Mouse (Mus musculus) kidney, postnatal 25 days (tissue): ENCODE results near the gene Cnnm2.

Experiments used
- DNase-seq, 2 experiments: peaks; one replicate each; pipeline ENCODE4 v3.0.0; 2021; ENCODE audit warnings: mixed read lengths in 2 of 2

Gene Cnnm2

GRCm38 (mm10) chr19:46799903-46800583 is 38.6 kb downstream of the Cnnm2 start:
- DNase-seq, result no peak

- DNase-seq, result no peak
Observed at GRCm38 (mm10) chr19:46801492-46801891, 40.1 kb downstream of the Cnnm2 start.

GRCm38 (mm10) chr19:46802306-46802705 is 40.9 kb downstream of the Cnnm2 start:
- DNase-seq, result no peak

GRCm38 (mm10) chr19:46803732-46804131 is 42.3 kb downstream of the Cnnm2 start:
- no peak for DNase-seq

DNA sequence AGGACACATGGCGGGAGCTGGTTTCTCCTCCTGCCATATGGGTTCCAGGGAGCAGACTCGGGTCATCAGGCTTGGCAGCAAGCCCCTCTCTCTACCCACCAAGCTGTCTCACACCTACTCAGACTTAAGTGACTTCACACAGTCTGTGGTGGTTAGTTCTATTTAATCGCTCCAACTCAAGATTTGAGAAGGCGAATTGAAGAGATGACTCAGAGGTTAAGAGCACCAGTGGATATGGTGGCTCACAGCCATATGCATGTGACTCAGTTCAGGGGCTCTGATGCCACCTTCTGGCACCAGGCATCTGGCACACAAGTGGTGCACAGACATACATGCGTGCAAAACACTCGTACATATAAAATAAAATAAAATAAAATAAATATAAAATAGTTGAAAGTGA is 43.4 kb downstream of the Cnnm2 start:
- DNase-seq, result no peak

DNA sequence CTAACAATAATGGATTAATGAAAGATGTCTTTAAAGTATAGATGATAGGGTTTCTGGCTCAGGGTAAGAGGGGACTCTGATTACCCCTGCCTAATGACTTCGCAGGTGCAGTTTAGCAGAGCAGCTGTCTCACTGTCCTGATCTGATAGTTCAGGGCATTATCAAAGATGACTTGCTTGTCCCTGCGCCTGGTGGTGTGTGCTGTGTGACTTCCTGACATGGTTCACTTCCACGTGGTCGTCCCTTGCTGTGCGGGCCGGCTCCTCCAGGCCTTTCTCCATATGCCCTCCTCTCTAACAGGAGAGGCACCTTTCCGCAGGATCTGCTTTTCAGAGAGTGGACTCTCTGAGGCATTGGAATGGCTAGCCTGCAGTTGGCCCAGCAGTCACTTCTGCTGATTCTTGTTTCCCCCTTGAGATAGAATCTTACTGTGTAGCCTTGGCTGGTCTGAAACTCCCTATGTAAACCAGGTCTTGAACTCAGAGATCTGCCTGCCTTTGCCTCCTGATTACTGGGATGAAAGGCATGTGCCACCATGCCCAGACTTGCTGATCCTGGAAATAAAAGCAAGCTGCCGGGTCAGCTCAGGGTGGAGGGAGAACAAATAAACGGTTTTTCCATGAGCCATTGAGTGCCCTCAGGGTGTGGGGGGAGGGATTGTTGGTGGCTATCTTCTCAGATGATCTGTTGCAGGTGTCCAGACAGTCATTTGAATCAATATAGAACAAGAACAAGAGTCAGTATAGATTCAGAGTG is 44.7 kb downstream of the Cnnm2 start:
- no peak for DNase-seq

DNA sequence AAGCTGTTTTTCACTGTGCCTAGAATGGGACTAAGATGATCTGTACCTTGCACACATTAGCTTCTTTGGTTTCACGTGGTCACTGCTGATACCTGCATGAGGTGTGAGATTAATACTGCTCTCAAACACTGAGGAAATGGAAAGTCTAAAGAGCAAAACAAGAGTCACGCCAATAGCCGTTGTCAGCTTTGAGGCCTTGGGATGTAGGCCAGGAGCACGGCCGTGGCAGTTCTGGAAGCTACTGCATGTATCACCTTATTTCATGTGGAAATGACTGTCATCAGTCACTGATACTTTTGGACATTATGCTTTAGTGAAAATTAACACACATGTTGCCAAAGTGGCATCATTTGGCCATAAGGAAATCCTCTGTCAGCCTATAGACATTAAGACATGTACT is 46.9 kb downstream of the Cnnm2 start:
- no peak for DNase-seq

- peak; percentile 12 to 50 for DNase-seq
Observed at GRCm38 (mm10) chr19:46809031-46809430, 47.6 kb downstream of the Cnnm2 start.

GRCm38 (mm10) chr19:46819276-46819675 is 57.9 kb downstream of the Cnnm2 start:
- no peak for DNase-seq

DNA sequence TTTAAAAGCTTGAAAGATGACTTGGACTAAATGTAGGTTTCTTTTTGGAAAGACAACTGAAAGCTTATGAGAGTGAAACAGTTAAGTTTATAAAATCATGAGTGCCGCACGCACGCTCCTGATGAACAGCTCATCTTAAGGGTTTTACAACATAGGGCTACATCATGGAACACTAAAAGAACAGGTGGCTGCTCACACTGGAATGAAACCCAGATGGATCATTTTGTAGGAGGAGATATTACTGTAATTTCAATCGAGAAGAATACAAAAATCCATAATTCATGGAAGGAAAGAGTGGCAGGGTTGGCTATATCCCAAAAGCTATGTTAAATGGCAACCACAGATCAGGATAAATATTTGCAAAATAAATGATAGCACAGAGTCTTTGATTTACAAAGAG is 61.1 kb downstream of the Cnnm2 start:
- no peak for DNase-seq

DNA sequence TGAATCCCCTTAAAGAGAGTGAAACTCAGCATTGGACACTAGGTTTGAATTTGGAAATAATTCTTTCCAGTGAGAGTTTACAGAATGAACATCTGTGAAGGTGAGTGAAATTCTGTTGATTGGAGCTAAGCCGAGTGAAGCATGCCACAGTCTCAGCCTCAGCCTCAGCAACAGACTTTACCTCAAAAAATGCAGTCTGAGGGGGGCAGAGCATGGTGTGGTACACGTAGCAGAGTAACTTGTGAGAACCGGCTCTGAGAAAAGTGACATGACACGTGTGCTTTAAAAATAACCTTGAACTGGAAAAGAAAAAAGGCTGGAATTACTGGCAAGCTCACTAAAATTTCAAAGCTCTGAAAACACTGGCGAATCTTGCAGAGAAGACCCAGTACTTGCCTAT is 62.4 kb downstream of the Cnnm2 start:
- no peak for DNase-seq

- peak in 1 of 2 experiments; percentile 59 for DNase-seq
Observed at GRCm38 (mm10) chr19:46824867-46825266, 63.5 kb downstream of the Cnnm2 start.

DNA sequence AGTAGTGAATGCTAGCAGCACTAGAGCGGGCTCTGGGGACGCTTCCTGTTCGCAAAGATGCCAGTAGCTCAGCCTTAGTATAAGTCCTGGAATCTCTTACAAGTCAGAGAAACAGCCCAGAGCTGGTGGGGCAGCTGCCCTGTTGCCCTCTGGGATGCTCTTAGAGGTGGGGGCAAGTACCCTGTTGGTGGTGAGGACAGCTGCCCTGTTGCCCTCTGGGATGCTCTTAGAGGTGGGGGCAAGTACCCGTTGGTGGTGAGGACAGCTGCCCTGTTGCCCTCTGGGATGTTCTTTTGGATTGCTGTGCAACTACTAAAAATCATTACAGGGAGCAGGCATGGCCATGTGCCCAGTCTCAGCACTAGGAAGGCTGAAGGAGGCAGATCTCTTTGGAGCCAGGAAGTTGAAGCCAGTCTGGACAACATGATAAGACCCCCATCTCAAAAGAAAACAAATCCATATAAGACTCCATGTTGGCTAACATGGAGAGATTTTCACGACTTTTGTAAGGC is 66.3 kb downstream of the Cnnm2 start:
- peak; percentile 51 to 75 for DNase-seq

DNA sequence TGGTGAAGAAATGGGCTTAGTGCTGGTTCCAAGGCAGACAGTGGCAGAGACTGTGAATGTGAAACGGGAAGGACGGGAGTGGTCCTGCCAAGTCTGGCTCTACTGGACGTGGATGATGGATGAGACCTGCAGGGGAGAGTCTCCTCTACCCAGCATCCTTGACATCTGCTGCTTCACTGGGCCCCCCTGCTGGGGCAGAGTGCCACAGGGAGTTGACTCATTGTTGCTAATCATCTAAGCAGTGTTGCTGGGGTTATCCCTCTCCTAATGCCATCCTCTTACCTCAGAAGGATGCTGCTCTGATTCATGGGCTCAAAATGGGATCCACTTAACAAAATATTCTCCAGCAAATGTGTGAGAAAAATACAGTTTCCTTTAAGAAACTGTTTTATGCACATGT is 67.6 kb downstream of the Cnnm2 start:
- no peak for DNase-seq

GRCm38 (mm10) chr19:46831381-46831780 is 70.0 kb downstream of the Cnnm2 start:
- DNase-seq, result no peak

- no peak for DNase-seq
Observed at GRCm38 (mm10) chr19:46834301-46834700, 72.9 kb downstream of the Cnnm2 start.

GRCm38 (mm10) chr19:46835339-46835738 is 73.9 kb downstream of the Cnnm2 start:
- DNase-seq, result no peak

DNA sequence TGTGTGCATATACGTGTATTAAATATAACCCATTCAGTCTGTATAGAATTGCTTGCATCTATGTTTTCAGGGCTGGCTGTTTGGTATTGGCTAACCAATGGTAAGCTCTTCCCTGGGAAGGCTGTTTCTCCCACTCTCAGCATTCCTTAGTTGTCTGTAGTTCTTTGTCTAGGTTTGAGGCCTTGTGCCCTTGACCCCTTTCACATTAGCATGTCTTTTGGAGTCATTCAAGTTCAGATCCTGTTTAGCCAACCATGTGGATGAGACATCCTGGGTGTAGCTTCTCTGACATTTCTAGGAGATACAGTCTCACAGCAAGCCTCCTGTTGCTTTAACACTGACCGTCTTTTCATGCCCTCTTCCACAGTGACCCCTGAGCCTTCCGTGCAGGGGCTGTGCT is 74.7 kb downstream of the Cnnm2 start:
- DNase-seq, result no peak

- no peak for DNase-seq
Observed at GRCm38 (mm10) chr19:46837290-46838079, 76.1 kb downstream of the Cnnm2 start.

DNA sequence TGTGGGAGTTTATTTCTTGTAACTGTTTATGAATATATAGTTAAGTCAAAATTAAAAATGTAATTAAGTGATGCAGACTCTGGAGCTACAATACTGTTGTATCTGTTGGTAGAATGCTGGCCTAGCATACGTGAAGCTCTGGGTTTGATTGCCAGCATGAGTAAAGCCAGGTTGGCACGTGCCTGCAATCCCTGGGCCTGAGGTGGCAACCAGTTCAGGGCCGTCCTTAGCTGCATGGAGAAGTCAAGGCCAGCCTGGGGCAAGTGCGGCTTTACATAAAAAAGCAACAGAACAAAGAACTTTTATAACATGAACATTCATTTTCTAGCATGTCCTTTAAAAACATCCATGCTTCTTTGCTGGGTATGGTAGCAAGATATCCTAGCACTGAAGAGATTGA is 79.6 kb downstream of the Cnnm2 start:
- DNase-seq, result no peak

- DNase-seq, result no peak
Observed at GRCm38 (mm10) chr19:46843030-46843429, 81.6 kb downstream of the Cnnm2 start.

- DNase-seq, result no peak
Observed at GRCm38 (mm10) chr19:46846056-46846455, 84.7 kb downstream of the Cnnm2 start.

DNA sequence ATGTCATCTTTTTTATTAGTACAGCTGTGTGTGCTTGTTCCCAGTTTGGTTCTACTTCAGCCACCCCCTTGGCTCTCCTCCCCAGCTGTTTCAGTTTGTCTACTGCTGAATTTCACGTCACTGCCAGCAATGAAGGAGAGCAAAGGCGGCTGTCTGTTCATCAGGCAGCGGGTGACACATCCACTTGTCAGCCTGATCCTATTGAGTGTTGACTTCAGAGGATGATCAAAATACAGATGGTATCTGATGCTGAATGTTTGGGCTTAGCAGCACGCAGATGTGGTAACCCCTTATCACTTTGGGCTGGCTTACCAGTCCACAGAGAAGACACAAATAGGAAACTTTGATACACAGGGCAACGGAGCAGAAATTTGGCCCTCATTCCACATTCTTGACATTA is 85.1 kb downstream of the Cnnm2 start:
- DNase-seq, result no peak
